Mouse (Mus musculus): ENCODE results near the gene Zfp358. TPM values are rescaled to one million over a fixed set of nuclear protein-coding genes. Genes with fewer than 3 reads are reported as not detected.

Zfp358 gene
- 8.7 and 8.9 TPM in 2 replicates for polyA plus RNA-seq (2014; fragmentation: Nextera tagmentation; extraction: Ambion mirVana)

GRCm38 (mm10) chr8:3492901-3493844 lies at the start of gene Zfp358:
Gene Zfp358, plus strand, starts transcription at chr8:3493138.
- DNase-seq (ENCODE audit: low spot score) (peak; percentile 77), ATAC-seq (replicated peaks; ENCODE audit: low FRiP score) (peak; percentile 88)
- no peaks in the 10 kb centered on the region for H3K27me3 ChIP-seq (replicated peaks; ENCODE audit: control insufficient read depth, insufficient read depth, low read length)
- peaks cover 13% of the 10 kb centered on the region for H3K4me1 ChIP-seq (replicated peaks; ENCODE audit: control insufficient read depth, insufficient read depth, low read length)
- peak within 1 kb of the TSS; percentile 86 for H3K4me3 ChIP-seq (ENCODE audit: low read depth, low read length)
- H3K36me3 ChIP-seq (ENCODE audit: control insufficient read depth, insufficient read depth, low read length): peaks cover 13% of the 10 kb centered on the region
- under 1% methylated on average over 58 of the region's 64 CpGs for WGBS
- H3K9me3 ChIP-seq (ENCODE audit: control insufficient read depth, low read length): peaks cover 2% of the 10 kb centered on the region; the same call in 1 of the 2 replicates
- H3K27ac ChIP-seq (ENCODE audit: low read depth, low read length): peak within 1 kb of the TSS; percentile 43; the same call in 1 of the 2 replicates
- peak within 1 kb of the TSS; percentile 95 for H3K9ac ChIP-seq (ENCODE audit: low read depth, low read length)
- H3K4me2 ChIP-seq: peak within 1 kb of the TSS; percentile 88

- peaks cover 22% of the 10 kb centered on the region for H3K36me3 ChIP-seq (ENCODE audit: control insufficient read depth, insufficient read depth, low read length)
- H3K4me2 ChIP-seq: no peak overlapping the region
- H3K9me3 ChIP-seq (ENCODE audit: control insufficient read depth, low read length): no peaks in the 10 kb centered on the region
- no peak overlapping the region for H3K4me3 ChIP-seq (ENCODE audit: low read depth, low read length)
- H3K27ac ChIP-seq (ENCODE audit: low read depth, low read length): no peak overlapping the region
- no peak for DNase-seq (ENCODE audit: low spot score)
- no peaks in the 10 kb centered on the region for H3K27me3 ChIP-seq (replicated peaks; ENCODE audit: control insufficient read depth, insufficient read depth, low read length)
- no peaks in the 10 kb centered on the region for H3K4me1 ChIP-seq (replicated peaks; ENCODE audit: control insufficient read depth, insufficient read depth, low read length)
- ATAC-seq (replicated peaks; ENCODE audit: low FRiP score): no peak
- WGBS: 75% methylated on average over 2 of the region's 2 CpGs
- H3K9ac ChIP-seq (ENCODE audit: low read depth, low read length): no peak overlapping the region
Observed at GRCm38 (mm10) chr8:3449226-3449625, 43.7 kb upstream of the Zfp358 start.

- ATAC-seq (replicated peaks; ENCODE audit: low FRiP score) (peak; percentile 71), DNase-seq (ENCODE audit: low spot score) (no peak)
- H3K4me3 ChIP-seq (ENCODE audit: low read depth, low read length): no peak overlapping the region
- no peaks in the 10 kb centered on the region for H3K27me3 ChIP-seq (replicated peaks; ENCODE audit: control insufficient read depth, insufficient read depth, low read length)
- H3K4me1 ChIP-seq (replicated peaks; ENCODE audit: control insufficient read depth, insufficient read depth, low read length): no peaks in the 10 kb centered on the region
- no peak overlapping the region for H3K4me2 ChIP-seq
- WGBS: 35% methylated on average over 5 of the region's 5 CpGs
- H3K36me3 ChIP-seq (ENCODE audit: control insufficient read depth, insufficient read depth, low read length): peaks cover 29% of the 10 kb centered on the region
- no peak overlapping the region for H3K27ac ChIP-seq (ENCODE audit: low read depth, low read length)
- H3K9me3 ChIP-seq (ENCODE audit: control insufficient read depth, low read length): no peaks in the 10 kb centered on the region
- H3K9ac ChIP-seq (ENCODE audit: low read depth, low read length): no peak overlapping the region
Observed at GRCm38 (mm10) chr8:3450670-3451069, 42.3 kb upstream of the Zfp358 start.

- peaks cover 31% of the 10 kb centered on the region for H3K36me3 ChIP-seq (ENCODE audit: control insufficient read depth, insufficient read depth, low read length)
- DNase-seq (ENCODE audit: low spot score) (no peak), ATAC-seq (replicated peaks; ENCODE audit: low FRiP score) (no peak)
- H3K27me3 ChIP-seq (replicated peaks; ENCODE audit: control insufficient read depth, insufficient read depth, low read length): no peaks in the 10 kb centered on the region
- 96% methylated on average over 25 of the region's 25 CpGs for WGBS
- H3K9ac ChIP-seq (ENCODE audit: low read depth, low read length): no peak overlapping the region
- H3K27ac ChIP-seq (ENCODE audit: low read depth, low read length): no peak overlapping the region
- no peaks in the 10 kb centered on the region for H3K9me3 ChIP-seq (ENCODE audit: control insufficient read depth, low read length)
- no peak overlapping the region for H3K4me3 ChIP-seq (ENCODE audit: low read depth, low read length)
- no peaks in the 10 kb centered on the region for H3K4me1 ChIP-seq (replicated peaks; ENCODE audit: control insufficient read depth, insufficient read depth, low read length)
- H3K4me2 ChIP-seq: no peak overlapping the region
Observed at GRCm38 (mm10) chr8:3451992-3452391, 40.9 kb upstream of the Zfp358 start.

- Histone ChIP-seq H3K4me1 (replicated peaks; ENCODE audit: control insufficient read depth, insufficient read depth, low read length) (no peaks in the 10 kb centered on the region), H3K4me2 (no peak overlapping the region), H3K27ac (ENCODE audit: low read depth, low read length) (no peak overlapping the region), H3K9me3 (ENCODE audit: control insufficient read depth, low read length) (no peaks in the 10 kb centered on the region), H3K4me3 (ENCODE audit: low read depth, low read length) (no peak overlapping the region), H3K27me3 (replicated peaks; ENCODE audit: control insufficient read depth, insufficient read depth, low read length) (no peaks in the 10 kb centered on the region), H3K36me3 (ENCODE audit: control insufficient read depth, insufficient read depth, low read length) (peaks cover 4% of the 10 kb centered on the region; the same call in 1 of the 2 replicates), H3K9ac (ENCODE audit: low read depth, low read length) (no peak overlapping the region)
- no peak for DNase-seq (ENCODE audit: low spot score)
- WGBS: 80% methylated on average over 2 of the region's 2 CpGs
- no peak for ATAC-seq (replicated peaks; ENCODE audit: low FRiP score)
Observed at GRCm38 (mm10) chr8:3463248-3463647, 29.7 kb upstream of the Zfp358 start.

GRCm38 (mm10) chr8:3464309-3464708 lies 28.6 kb upstream of the Zfp358 start:
- no peak for ATAC-seq (replicated peaks; ENCODE audit: low FRiP score)
- no peaks in the 10 kb centered on the region for H3K9me3 ChIP-seq (ENCODE audit: control insufficient read depth, low read length)
- 56% methylated on average over 5 of the region's 5 CpGs for WGBS

GRCm38 (mm10) chr8:3467006-3467885 lies 25.7 kb upstream of the Zfp358 start, which contains the start of gene Pex11g:
Gene Pex11g, minus strand, starts transcription at chr8:3467680.
- peak within 1 kb of the TSS; percentile 51 for H3K4me3 ChIP-seq (ENCODE audit: low read depth, low read length)
- no peaks in the 10 kb centered on the region for H3K4me1 ChIP-seq (replicated peaks; ENCODE audit: control insufficient read depth, insufficient read depth, low read length)
- 5% methylated on average over 32 of the region's 32 CpGs for WGBS
- peak within 1 kb of the TSS; percentile 69 for H3K9ac ChIP-seq (ENCODE audit: low read depth, low read length)
- H3K27ac ChIP-seq (ENCODE audit: low read depth, low read length): no peak within 1 kb of the TSS
- H3K4me2 ChIP-seq: peak within 1 kb of the TSS; percentile 69
- no peaks in the 10 kb centered on the region for H3K27me3 ChIP-seq (replicated peaks; ENCODE audit: control insufficient read depth, insufficient read depth, low read length)
- H3K36me3 ChIP-seq (ENCODE audit: control insufficient read depth, insufficient read depth, low read length): no peaks in the 10 kb centered on the region
- no peaks in the 10 kb centered on the region for H3K9me3 ChIP-seq (ENCODE audit: control insufficient read depth, low read length)
- ATAC-seq (replicated peaks; ENCODE audit: low FRiP score) (peak; percentile 92), DNase-seq (ENCODE audit: low spot score) (peak; percentile 97)

More at GRCm38 (mm10) chr8:3464309-3464708, 28.6 kb upstream of the Zfp358 start:
- no peak overlapping the region for H3K4me2 ChIP-seq
- no peaks in the 10 kb centered on the region for H3K4me1 ChIP-seq (replicated peaks; ENCODE audit: control insufficient read depth, insufficient read depth, low read length)
- H3K27me3 ChIP-seq (replicated peaks; ENCODE audit: control insufficient read depth, insufficient read depth, low read length): no peaks in the 10 kb centered on the region
- H3K27ac ChIP-seq (ENCODE audit: low read depth, low read length): no peak overlapping the region
- no peak overlapping the region for H3K4me3 ChIP-seq (ENCODE audit: low read depth, low read length)
- no peaks in the 10 kb centered on the region for H3K36me3 ChIP-seq (ENCODE audit: control insufficient read depth, insufficient read depth, low read length)
- no peak for DNase-seq (ENCODE audit: low spot score)
- H3K9ac ChIP-seq (ENCODE audit: low read depth, low read length): no peak overlapping the region

- ATAC-seq (replicated peaks; ENCODE audit: low FRiP score) (no peak), DNase-seq (ENCODE audit: low spot score) (no peak)
- Histone ChIP-seq H3K9me3 (ENCODE audit: control insufficient read depth, low read length) (no peaks in the 10 kb centered on the region), H3K27ac (ENCODE audit: low read depth, low read length) (no peak overlapping the region), H3K36me3 (ENCODE audit: control insufficient read depth, insufficient read depth, low read length) (no peaks in the 10 kb centered on the region), H3K27me3 (replicated peaks; ENCODE audit: control insufficient read depth, insufficient read depth, low read length) (no peaks in the 10 kb centered on the region), H3K9ac (ENCODE audit: low read depth, low read length) (peak overlapping the region; percentile 69), H3K4me1 (replicated peaks; ENCODE audit: control insufficient read depth, insufficient read depth, low read length) (no peaks in the 10 kb centered on the region), H3K4me3 (ENCODE audit: low read depth, low read length) (peak overlapping the region; percentile 51), H3K4me2 (peak overlapping the region; percentile 69)
- 55% methylated on average over 9 of the region's 9 CpGs for WGBS
Observed at GRCm38 (mm10) chr8:3467886-3468545, 24.9 kb upstream of the Zfp358 start.

Data from liver, embryonic 11.5 days (tissue).